Mouse (Mus musculus) embryo, embryonic 11 days (tissue): ENCODE data around the gene Olfr477.
"Not testable (repeated sequence)": the region's sequence is repeated elsewhere in the genome, so short reads cannot be mapped to it uniquely, and the experiment has no call there.

ENCODE experiments used
- DNase-seq: peaks from one replicate; pipeline ENCODE4 v3.0.0-alpha.2; 2015

The Olfr477 gene

DNA sequence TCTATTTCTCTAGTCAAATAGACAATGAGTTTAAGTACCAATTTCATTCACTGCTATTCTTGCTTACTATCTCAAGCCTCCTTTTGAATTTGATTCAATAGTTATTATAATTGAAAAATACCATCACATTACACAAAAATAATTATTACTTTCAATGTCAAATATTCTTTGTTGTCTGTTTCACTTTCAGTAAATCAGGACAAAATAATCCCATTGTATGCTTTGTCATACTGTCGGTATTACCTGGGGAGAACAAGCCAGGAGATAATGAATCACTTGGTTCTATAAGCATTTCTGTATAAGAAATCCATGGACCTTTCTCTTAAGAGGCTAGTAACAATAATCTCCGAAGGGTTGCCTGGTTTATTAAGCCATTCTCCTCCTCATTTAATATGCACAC lies at the start of gene Olfr477:
Olfr477 (plus strand) TSS at position 301 of the 400 bp plus-strand sequence.
- DNase-seq, result no peak

DNA sequence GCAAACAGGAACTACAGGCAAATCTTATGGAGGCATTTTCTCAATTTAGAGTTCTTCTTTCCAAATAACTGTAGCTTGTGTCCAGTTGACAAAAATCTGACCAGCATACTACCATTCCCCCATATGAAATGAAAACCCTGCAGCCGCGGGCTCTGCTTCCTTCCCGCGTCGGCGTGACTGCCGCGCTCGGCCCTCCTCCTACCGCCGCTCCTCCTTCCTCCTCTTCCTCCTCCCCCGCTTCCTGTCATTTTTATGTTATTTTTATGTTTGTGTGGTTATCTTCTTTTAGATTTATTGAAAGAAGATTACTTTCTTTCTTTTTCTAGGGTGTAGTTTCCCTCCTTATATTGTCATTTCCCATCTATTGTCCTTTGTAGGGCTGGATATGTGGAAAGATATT lies 34.0 kb upstream of the Olfr477 start:
- DNase-seq, result not testable (repeated sequence)

DNA sequence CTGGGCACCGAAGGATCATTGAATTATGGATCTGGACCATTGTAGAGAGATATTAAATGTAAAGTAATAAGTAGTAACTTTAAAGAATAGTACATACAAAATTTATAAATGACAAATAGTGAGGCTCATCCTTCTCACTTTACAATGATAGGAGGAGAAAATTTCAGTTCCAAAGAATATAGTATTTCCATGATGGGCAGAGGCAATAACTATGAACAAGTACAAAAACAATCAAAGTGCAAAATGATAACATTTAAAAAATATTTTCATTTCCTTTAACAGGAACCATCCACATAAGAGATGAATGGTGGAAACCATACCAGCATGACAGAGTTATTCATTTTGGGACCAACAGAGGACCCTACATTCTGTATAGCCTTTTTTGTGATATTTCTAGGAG lies 32.1 kb upstream of the Olfr477 start, which contains the start of gene Olfr474:
Olfr474 (plus strand) TSS at position 301 of the 400 bp plus-strand sequence.
- DNase-seq, result no peak

DNA sequence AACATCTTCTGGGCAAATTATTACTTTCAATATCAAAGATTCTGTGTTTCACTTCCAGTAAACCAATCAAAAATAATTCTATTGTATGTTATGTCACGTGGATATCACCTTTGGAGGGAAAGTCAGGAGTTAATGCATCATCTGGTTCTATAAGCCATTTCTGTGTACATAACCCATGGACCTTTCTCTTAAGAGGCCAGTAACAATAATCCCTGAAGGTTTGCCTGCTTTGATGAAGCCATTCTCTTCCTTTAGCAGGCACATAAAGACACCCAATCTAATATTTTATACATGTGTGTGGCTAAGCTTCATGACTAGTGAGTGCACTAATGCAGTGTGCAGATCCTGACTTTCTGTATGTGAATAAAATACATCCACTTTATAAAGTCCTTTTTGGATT lies 22.0 kb upstream of the Olfr477 start, which contains the start of gene Olfr476:
Olfr476 (plus strand) TSS at position 301 of the 400 bp plus-strand sequence.
- no peak for DNase-seq

DNA sequence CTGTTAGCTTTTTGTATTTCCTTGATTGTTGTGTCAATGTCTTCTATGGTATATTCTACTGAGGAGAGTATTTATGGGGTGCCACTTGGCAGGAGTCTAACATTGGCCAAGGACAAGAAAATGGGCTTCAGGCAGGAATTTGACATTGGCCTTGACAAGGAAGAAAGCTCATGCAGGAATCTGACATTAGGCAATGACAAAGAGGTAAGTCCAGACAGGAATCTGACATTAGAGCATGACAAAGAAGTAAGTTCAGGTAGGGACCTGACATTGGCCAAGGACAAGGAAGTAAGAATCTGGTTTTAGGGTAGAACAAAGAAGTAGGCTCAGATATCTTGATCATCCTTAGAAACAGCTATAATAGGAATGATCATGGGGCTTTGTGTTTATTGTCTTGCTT lies 27.8 kb downstream of the Olfr477 start:
- DNase-seq, result not testable (repeated sequence)

DNA sequence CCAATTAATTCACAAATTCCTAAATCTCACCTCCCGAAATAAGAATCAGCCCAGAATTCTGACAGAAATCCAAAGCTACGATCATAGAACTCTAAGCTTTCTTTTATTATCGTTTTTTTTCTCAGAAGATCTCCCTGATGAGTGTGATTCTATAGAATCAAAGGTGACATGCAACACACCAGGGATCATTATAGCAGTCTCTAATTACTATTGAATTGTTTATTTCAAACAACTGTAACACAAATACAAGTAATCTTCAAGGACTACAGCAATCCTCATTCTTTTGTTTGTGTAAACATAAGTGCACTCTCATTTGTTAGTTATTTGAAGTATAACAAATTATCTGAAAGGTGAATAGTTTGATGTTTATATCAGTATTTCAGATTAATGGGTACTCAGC lies 47.4 kb downstream of the Olfr477 start, which contains the start of gene Olfr478:
Olfr478 (minus strand) TSS at position 101 of the 400 bp plus-strand sequence.
- DNase-seq, result no peak
